Mouse (Mus musculus) midbrain, postnatal 0 days (tissue): ENCODE data around the gene Mob1a. TPM values are rescaled to one million over a fixed set of nuclear protein-coding genes. Genes with fewer than 3 reads are reported as not detected.
"Not testable (repeated sequence)": the region's sequence is repeated elsewhere in the genome, so short reads cannot be mapped to it uniquely, and the experiment has no call there.

Experiments
- ATAC-seq: fragments of 200-750 bp; cut with Nextera tagmentation; 2 replicates; pipeline ENCODE4 v1.8.0; 2017; ENCODE audit warnings: moderate number of reproducible peaks, mild to moderate bottlenecking, moderate TSS enrichment, moderate library complexity; ENCODE audit not compliant: low FRiP score
- DNase-seq: peaks from one replicate; pipeline ENCODE4 v3.0.0-alpha.2; 2015; ENCODE audit warnings: low spot score
- H3K27ac ChIP-seq: fragments of 300-500 bp; sonication (generic); 2 replicates; pipeline ENCODE4 v1.5.1; 2014; ENCODE audit warnings: low read depth, mild to moderate bottlenecking, low read length, mixed read lengths
- H3K27me3 ChIP-seq: fragments of 300-500 bp; sonication (generic); 2 replicates; pipeline ENCODE4 v1.6.1; 2014; ENCODE audit warnings: low read length, control low read depth, mixed read lengths; ENCODE audit not compliant: insufficient read depth
- H3K36me3 ChIP-seq: fragments of 300-500 bp; sonication (generic); 2 replicates; pipeline ENCODE4 v1.6.1; 2014; ENCODE audit warnings: low read length, control low read depth, mixed read lengths; ENCODE audit not compliant: insufficient read depth
- H3K4me1 ChIP-seq: fragments of 300-500 bp; sonication (generic); 2 replicates; pipeline ENCODE4 v1.6.1; 2014; ENCODE audit warnings: mild to moderate bottlenecking, control low read depth, antibody characterized with exemption, low read length, mixed read lengths; ENCODE audit not compliant: insufficient read depth
- H3K4me2 ChIP-seq: fragments of 300-500 bp; sonication (generic); 2 replicates; pipeline ENCODE4 v1.6.1; 2014; ENCODE audit warnings: low read depth, mild to moderate bottlenecking, low read length, mixed read lengths; ENCODE audit not compliant: poor library complexity, severe bottlenecking
- H3K4me3 ChIP-seq: fragments of 300-500 bp; sonication (generic); 2 replicates; pipeline ENCODE4 v1.5.1; 2014; ENCODE audit warnings: low read depth, mild to moderate bottlenecking, low read length, moderate library complexity
- H3K9ac ChIP-seq: fragments of 300-500 bp; sonication (generic); replicated peaks from 2 replicates; pipeline ENCODE4 v1.6.1; 2014; ENCODE audit warnings: mild to moderate bottlenecking, low read length, moderate library complexity, mixed read lengths; ENCODE audit not compliant: poor library complexity, severe bottlenecking
- H3K9me3 ChIP-seq: fragments of 300-500 bp; sonication (generic); 2 replicates; pipeline ENCODE4 v1.6.1; 2016; ENCODE audit warnings: low read length, control low read depth
- CTCF ChIP-seq: IDR thresholded peaks from 2 replicates; pipeline ENCODE4 v1.5.1; 2016; ENCODE audit warnings: antibody characterized with exemption, mild to moderate bottlenecking
- WGBS: fragments of 180-500 bp; shearing (Covaris S2); extraction: QIAGEN DNeasy Blood & Tissue Kit; methylation state at CpG from one replicate; pipeline ENCODE4 v1.1.7; 2014; 5-methylcytosine and 5-hydroxymethylcytosine counted together
- polyA plus RNA-seq: library from polyadenylated mRNA; unstranded; fragments of >200 nt; fragmentation: Nextera tagmentation; extraction: Ambion mirVana; gene quantifications from 2 replicates; pipeline ENCODE4 v1.2.1, GENCODE M21; 2015
- total RNA-seq: library from RNA; depleted of rRNA; stranded (reverse); fragments of >200 nt; gene quantifications from 2 replicates; pipeline ENCODE4 v1.2.3, GENCODE M21; 2014

Mob1a gene
- total and polyA plus RNA-seq, 2 experiments from 2014 or later: 8.7 to 23.2 TPM

DNA sequence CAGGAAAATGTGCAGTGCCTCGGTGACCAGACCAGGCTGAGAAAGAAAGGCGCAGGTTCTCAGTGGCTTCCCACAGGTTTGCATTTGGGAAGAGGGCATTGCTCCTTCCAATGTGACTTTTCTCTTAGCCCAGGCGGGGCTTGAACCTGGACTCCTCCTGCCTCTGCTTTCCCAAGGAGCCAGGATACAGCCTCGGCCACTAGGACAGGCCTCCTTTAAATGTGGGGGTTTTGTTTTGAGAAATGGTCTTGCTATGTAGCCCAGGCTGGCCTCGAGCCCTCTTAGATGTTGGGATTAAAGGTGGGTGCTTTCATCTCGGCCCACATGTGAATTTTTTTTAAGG is 549 bp downstream of the Mob1a start:
- Histone ChIP-seq H3K27me3 (no peaks in the 10 kb centered on the region), H3K4me2 (peak overlapping the region; percentile 60), H3K27ac (peak overlapping the region; percentile 82), H3K4me1 (peaks cover 4% of the 10 kb centered on the region; the same call in 1 of the 2 replicates), H3K4me3 (peak overlapping the region; percentile 89), H3K9ac (peak overlapping the region; percentile 94), H3K9me3 (no peaks in the 10 kb centered on the region), H3K36me3 (peaks cover 9% of the 10 kb centered on the region; the same call in 1 of the 2 replicates)
- ATAC-seq (peak; percentile 64; the same call in 1 of the 2 replicates), DNase-seq (no peak)
- WGBS: 7% methylated on average over 6 of the region's 6 CpGs
- no peak for TF ChIP-seq CTCF

DNA sequence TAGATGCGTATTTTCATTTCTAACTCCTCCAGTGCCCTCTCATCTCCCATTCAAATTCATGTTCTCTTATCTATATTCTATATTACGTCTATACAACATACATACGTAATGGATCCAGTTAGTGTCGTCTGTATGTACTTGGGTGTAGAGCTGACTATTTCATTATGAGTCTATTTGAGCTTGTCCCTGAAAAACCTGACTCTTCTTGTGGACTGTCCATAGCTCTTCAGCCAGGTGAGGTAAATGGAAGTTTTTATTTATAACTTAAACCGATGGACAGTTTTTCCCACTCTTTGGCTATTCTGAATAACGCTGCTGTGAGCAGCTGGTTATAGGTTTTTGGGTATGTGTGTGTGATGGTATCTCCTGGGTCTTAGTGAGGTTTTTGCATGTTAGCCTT is 945 bp downstream of the Mob1a start:
- H3K4me2 ChIP-seq: peak overlapping the region; percentile 60
- H3K27ac ChIP-seq: no peak overlapping the region; the same call in 1 of the 2 replicates
- WGBS: 58% methylated on average over 6 of the region's 6 CpGs
- H3K9me3 ChIP-seq: no peaks in the 10 kb centered on the region
- ATAC-seq (no peak), DNase-seq (no peak)
- H3K4me3 ChIP-seq: peak overlapping the region; percentile 89
- H3K4me1 ChIP-seq: peaks cover 4% of the 10 kb centered on the region; the same call in 1 of the 2 replicates
- no peaks in the 10 kb centered on the region for H3K27me3 ChIP-seq
- no peak for TF ChIP-seq CTCF
- H3K36me3 ChIP-seq: peaks cover 10% of the 10 kb centered on the region; the same call in 1 of the 2 replicates
- peak overlapping the region; percentile 94 for H3K9ac ChIP-seq

DNA sequence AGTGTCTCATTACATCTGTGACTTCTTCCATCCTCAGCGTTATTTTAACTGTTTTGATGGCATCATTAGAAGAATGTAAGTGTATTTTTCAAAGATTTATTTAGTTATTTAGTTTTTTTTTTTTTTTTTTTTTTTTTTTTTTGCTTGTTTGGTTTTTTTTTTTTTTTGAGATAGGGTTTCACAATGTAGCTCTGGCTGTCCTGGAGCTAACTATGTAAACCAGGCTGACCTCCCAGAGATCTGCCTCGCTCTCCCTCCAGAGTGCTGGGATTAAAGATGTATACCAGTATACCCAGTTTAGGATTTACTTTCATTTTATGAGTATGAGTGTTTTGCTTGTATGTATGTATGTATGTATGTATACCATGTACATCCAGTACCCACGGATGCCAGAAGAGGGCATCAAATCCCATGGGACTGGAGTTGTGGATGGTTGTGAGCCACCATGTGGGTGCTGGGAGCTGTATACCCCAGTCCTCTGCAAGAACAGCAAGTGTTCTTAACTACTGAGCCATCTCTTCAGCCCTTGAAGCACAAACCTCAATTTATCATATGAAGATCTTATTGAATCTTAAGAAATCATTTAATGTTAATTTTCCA is 1.9 kb downstream of the Mob1a start:
- H3K9me3 ChIP-seq: no peaks in the 10 kb centered on the region
- no peak overlapping the region for H3K4me2 ChIP-seq
- H3K27me3 ChIP-seq: no peaks in the 10 kb centered on the region
- H3K9ac ChIP-seq: no peak overlapping the region
- peaks cover 4% of the 10 kb centered on the region; the same call in 1 of the 2 replicates for H3K4me1 ChIP-seq
- 85% methylated on average over 3 of the region's 3 CpGs for WGBS
- DNase-seq: no peak
- no peak overlapping the region for H3K27ac ChIP-seq
- TF ChIP-seq CTCF: peak; percentile 42
- H3K36me3 ChIP-seq: peaks cover 17% of the 10 kb centered on the region; the same call in 1 of the 2 replicates
- no peak for ATAC-seq
- no peak overlapping the region for H3K4me3 ChIP-seq

DNA sequence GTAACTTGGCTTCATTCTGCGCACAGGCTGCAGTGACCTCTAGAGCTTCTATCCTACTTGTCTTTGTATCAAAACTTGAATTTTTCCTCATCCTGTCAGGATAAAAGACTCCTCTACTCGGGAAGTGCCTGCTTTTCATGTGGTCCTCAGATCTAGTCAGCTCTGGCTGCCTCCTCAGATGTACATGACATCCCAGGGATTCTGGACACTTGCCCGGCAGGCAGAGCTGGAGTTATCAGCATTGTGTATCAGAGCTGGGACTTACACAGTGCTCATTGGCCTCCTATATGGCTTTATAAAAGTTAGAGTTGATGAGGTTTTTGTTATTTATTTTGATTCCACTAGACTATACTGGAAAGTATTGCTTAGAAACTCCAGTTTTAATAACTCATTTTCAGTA is 15.6 kb downstream of the Mob1a start:
- no peak for TF ChIP-seq CTCF
- no peak for ATAC-seq
- H3K36me3 ChIP-seq: peaks cover 42% of the 10 kb centered on the region
- H3K9ac ChIP-seq: no peak overlapping the region
- WGBS: 78% methylated on average over 3 of the region's 3 CpGs
- H3K27me3 ChIP-seq: no peaks in the 10 kb centered on the region
- no peak overlapping the region for H3K27ac ChIP-seq
- no peak overlapping the region for H3K4me3 ChIP-seq
- H3K9me3 ChIP-seq: no peaks in the 10 kb centered on the region
- DNase-seq: no peak
- no peak overlapping the region for H3K4me2 ChIP-seq
- H3K4me1 ChIP-seq: no peaks in the 10 kb centered on the region

DNA sequence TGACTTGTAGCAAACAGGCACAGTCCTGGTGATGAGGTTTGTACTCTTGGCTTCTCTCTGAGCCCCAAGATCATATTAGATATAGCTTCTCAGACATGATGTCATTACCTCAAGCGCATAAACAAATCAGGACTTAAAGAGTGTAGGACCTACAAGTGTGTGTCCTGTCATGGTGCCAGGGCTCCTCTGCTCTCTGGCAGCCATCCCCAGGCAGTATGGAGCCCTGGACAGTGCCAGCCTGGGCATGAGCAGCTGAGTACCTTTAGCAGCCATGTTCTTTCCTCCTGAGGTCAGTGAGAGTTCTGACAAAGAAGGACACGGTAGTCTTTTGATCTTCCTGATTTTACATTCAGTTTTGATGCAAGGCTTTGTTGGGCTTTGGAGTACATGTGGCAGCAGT is 17.1 kb downstream of the Mob1a start:
- Histone ChIP-seq H3K27ac (no peak overlapping the region), H3K4me1 (no peaks in the 10 kb centered on the region), H3K4me3 (no peak overlapping the region), H3K9me3 (no peaks in the 10 kb centered on the region), H3K36me3 (peaks cover 41% of the 10 kb centered on the region), H3K9ac (no peak overlapping the region), H3K27me3 (no peaks in the 10 kb centered on the region), H3K4me2 (no peak overlapping the region)
- WGBS: 88% methylated on average over 2 of the region's 2 CpGs
- ATAC-seq (no peak), DNase-seq (no peak)
- no peak for TF ChIP-seq CTCF

DNA sequence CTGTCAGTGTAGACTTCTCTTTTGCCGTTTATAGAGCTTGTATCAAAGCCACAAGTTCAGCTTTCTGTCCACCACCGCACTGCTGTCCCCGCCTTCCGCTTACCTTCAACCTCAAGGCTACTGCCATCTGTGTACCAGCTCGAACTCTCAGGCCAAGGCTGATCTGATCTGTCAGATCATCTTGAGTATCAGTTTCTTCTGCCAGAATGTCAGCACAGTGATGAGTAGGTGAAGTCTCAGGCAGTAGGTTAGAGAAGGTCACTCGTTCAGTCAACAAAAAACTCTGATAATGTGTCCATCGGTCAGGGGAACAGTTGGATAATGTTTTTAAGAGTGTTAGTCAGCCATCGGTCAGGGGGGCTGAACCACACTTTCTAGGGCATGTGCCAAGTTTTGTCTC is 19.5 kb downstream of the Mob1a start:
- not testable (repeated sequence) for ATAC-seq, H3K9me3 ChIP-seq, H3K27me3 ChIP-seq, H3K4me2 ChIP-seq, H3K9ac ChIP-seq, H3K4me3 ChIP-seq, H3K4me1 ChIP-seq, DNase-seq, H3K27ac ChIP-seq
- H3K36me3 ChIP-seq: peaks cover 22% of the 10 kb centered on the region
- WGBS: 91% methylated on average over 8 of the region's 8 CpGs
